Comparison of ENCODE assay signal across 9 mouse cellular contexts in genomic region chr4:44013391-44014070, GRCm38 (mm10). TPM values are rescaled to one million over a fixed set of nuclear protein-coding genes. Genes with fewer than 3 reads are reported as not detected.
DNase-seq lines count a peak whose midpoint lies in the region; ATAC-seq and TF ChIP-seq lines count a peak whose summit lies in the region.
"Had no signal": no experiment of that assay in that cellular context is flagged by ENCODE, and none has a peak within 500 bp of the region (broad histone marks: within the 10 kb centered on the region; RNA-seq: fewer than 3 reads in every experiment).

No protein-coding gene starts in this region.

- H3K9me3 ChIP-seq in heart, embryonic 10.5 days: no peaks in the 10 kb centered on the region
- H3K9me3 ChIP-seq in ES-Bruce4 (replicated peaks; ENCODE audit: control insufficient read depth, insufficient read depth, low read length, poor library complexity, severe bottlenecking): no peaks in the 10 kb centered on the region
- no peaks in the 10 kb centered on the region for H3K9me3 ChIP-seq in forebrain, embryonic 14.5 days (replicated peaks; ENCODE audit: control insufficient read depth, low read length)
- no peaks in the 10 kb centered on the region for H3K9me3 ChIP-seq in liver, embryonic 14.5 days (ENCODE audit: control insufficient read depth, low read length)

- peak; percentile 67 for DNase-seq in heart, embryonic 10.5 days (ENCODE audit: low spot score)
- no peak for DNase-seq in heart, adult 18-20 months
- DNase-seq in forebrain, embryonic 14.5 days (ENCODE audit: low spot score): no peak
- DNase-seq in liver, embryonic 14.5 days (ENCODE audit: low read depth in 3 of 3, low spot score in 3 of 3): no peak
- DNase-seq in ovary, adult 18-20 months (ENCODE audit: low spot score): no peak
- no peak for DNase-seq in MN1 (ENCODE audit: low spot score)
- no peak for DNase-seq in gastrocnemius, postnatal 14 days

- no peak for TF ChIP-seq EP300 in ES-Bruce4 (IDR thresholded peaks at IDR 0.05; ENCODE audit: insufficient read depth, low read depth, low read length)
- no peak for TF ChIP-seq EP300 in liver, embryonic 14.5 days (IDR thresholded peaks at IDR 0.05; ENCODE audit: low read depth)

- H3K36me3 ChIP-seq in heart, embryonic 10.5 days: peaks cover 20% of the 10 kb centered on the region
- peaks cover 27% of the 10 kb centered on the region for H3K36me3 ChIP-seq in ES-Bruce4 (ENCODE audit: control insufficient read depth, insufficient read depth, low read length, poor library complexity, severe bottlenecking)
- 0 out of 2 replicates have a peak, but pooled peaks cover under 1% of the 10 kb centered on the region for H3K36me3 ChIP-seq in forebrain, embryonic 14.5 days (ENCODE audit: control insufficient read depth, insufficient read depth, low read length)
- H3K36me3 ChIP-seq in liver, embryonic 14.5 days (replicated peaks; ENCODE audit: control insufficient read depth, insufficient read depth, low read depth): peaks cover 13% of the 10 kb centered on the region

- peak overlapping the region; percentile 92 for H3K9ac ChIP-seq in ES-Bruce4 (ENCODE audit: low read depth, poor library complexity, severe bottlenecking)
- H3K9ac ChIP-seq in forebrain, embryonic 14.5 days (ENCODE audit: low read length): peak overlapping the region; percentile 93
- H3K9ac ChIP-seq in liver, embryonic 14.5 days (replicated peaks): peak overlapping the region; percentile 86

- intact Hi-C loops in gastrocnemius, postnatal 14 days (cut with DNase I; ENCODE audit: low total_unique reads): no loop called here

- TF ChIP-seq CTCF in ES-Bruce4 (IDR thresholded peaks at IDR 0.05; ENCODE audit: low read depth, low read length): no peak
- TF ChIP-seq CTCF in liver, embryonic 14.5 days (IDR thresholded peaks at IDR 0.05; ENCODE audit: low read depth): no peak

- ATAC-seq in forebrain, embryonic 14.5 days: no peak
- no peak for ATAC-seq in liver, embryonic 14.5 days (ENCODE audit: insufficient read depth)

- H3K4me2 ChIP-seq in forebrain, embryonic 14.5 days (ENCODE audit: low read length): peak overlapping the region; percentile 98
- peak overlapping the region; percentile 97 for H3K4me2 ChIP-seq in liver, embryonic 14.5 days (ENCODE audit: low read depth)

- TF ChIP-seq POLR2A in ES-Bruce4 (IDR thresholded peaks at IDR 0.05; ENCODE audit: insufficient read depth, low read length): no peak

- peak overlapping the region; percentile 98 for H3K4me3 ChIP-seq in heart, embryonic 10.5 days
- peak overlapping the region; percentile 92 for H3K4me3 ChIP-seq in ES-Bruce4 (ENCODE audit: low read depth, low read length)
- peak overlapping the region; percentile 98 for H3K4me3 ChIP-seq in forebrain, embryonic 14.5 days (ENCODE audit: low read depth, low read length)
- peak overlapping the region; percentile 88 to 93 for H3K4me3 ChIP-seq in liver, embryonic 14.5 days (ENCODE audit: insufficient read depth in 1 of 2, low read depth in 2 of 2, low read length in 2 of 2)

- peak overlapping the region; percentile 91 for H3K27ac ChIP-seq in heart, embryonic 10.5 days
- H3K27ac ChIP-seq in ES-Bruce4 (ENCODE audit: insufficient read depth, low read length): no peak overlapping the region
- H3K27ac ChIP-seq in forebrain, embryonic 14.5 days (ENCODE audit: low read depth, low read length): no peak overlapping the region
- H3K27ac ChIP-seq in liver, embryonic 14.5 days: no peak overlapping the region

- no peaks in the 10 kb centered on the region for H3K27me3 ChIP-seq in heart, embryonic 10.5 days (ENCODE audit: insufficient read depth, poor library complexity, severe bottlenecking)
- H3K27me3 ChIP-seq in ES-Bruce4 (ENCODE audit: control insufficient read depth, insufficient read depth, low read length, poor library complexity, severe bottlenecking): no peaks in the 10 kb centered on the region
- H3K27me3 ChIP-seq in forebrain, embryonic 14.5 days (replicated peaks; ENCODE audit: control insufficient read depth, insufficient read depth, low read length): no peaks in the 10 kb centered on the region
- H3K27me3 ChIP-seq in liver, embryonic 14.5 days (ENCODE audit: control insufficient read depth, insufficient read depth, low read length): no peaks in the 10 kb centered on the region

- peaks cover 34% of the 10 kb centered on the region for H3K4me1 ChIP-seq in heart, embryonic 10.5 days
- H3K4me1 ChIP-seq in ES-Bruce4 (ENCODE audit: control insufficient read depth, insufficient read depth, low read length): peaks cover 2% of the 10 kb centered on the region
- peaks cover 14% of the 10 kb centered on the region for H3K4me1 ChIP-seq in forebrain, embryonic 14.5 days (ENCODE audit: control insufficient read depth, insufficient read depth, low read length)
- peaks cover 17 to 22% of the 10 kb centered on the region in 2 experiments for H3K4me1 ChIP-seq in liver, embryonic 14.5 days (replicated peaks; ENCODE audit: control insufficient read depth in 2 of 2, insufficient read depth in 2 of 2, low read length in 1 of 2)

- WGBS in heart, embryonic 10.5 days: 27% methylated on average over 11 of the region's 11 CpGs
- WGBS in forebrain, embryonic 14.5 days: 25% methylated on average over 11 of the region's 11 CpGs
- 17% methylated on average over 11 of the region's 11 CpGs for WGBS in liver, embryonic 14.5 days (ENCODE audit: insufficient replicate concordance)

RNA-seq across cellular contexts. Expression of gene Clta, which starts 9.3 kb away (rescaled TPM):
- polyA plus RNA-seq in heart, embryonic 10.5 days (2016; fragmentation: Nextera tagmentation; extraction: Ambion mirVana): 156 and 170 TPM in 2 replicates
- 10 to 100 TPM; 79.0 to 83.2 TPM for total RNA-seq in heart, adult 18-20 months (2021)
- polyA plus RNA-seq in ES-Bruce4 (2011; ENCODE audit: insufficient read depth, insufficient read length, low read depth, missing spikeins): 265 and 277 TPM in 2 replicates
- 303 and 306 TPM in 2 replicates for polyA plus RNA-seq in forebrain, embryonic 14.5 days (2014; fragmentation: Nextera tagmentation; extraction: Ambion mirVana)
- 114 and 173 TPM in 2 replicates for polyA plus RNA-seq in liver, embryonic 14.5 days (2012; rRNA removed)
- polyA plus RNA-seq in liver, embryonic 14.5 days (2014; fragmentation: Nextera tagmentation; extraction: Ambion mirVana): 121 and 128 TPM in 2 replicates
- 10 to 100 TPM; 65.7 to 75.0 TPM for total RNA-seq in gastrocnemius, postnatal 14 days (2021)

RNA-seq across cellular contexts. Expression of gene Ccin, which starts 30.2 kb away (rescaled TPM):
- polyA plus RNA-seq in heart, embryonic 10.5 days (2016; fragmentation: Nextera tagmentation; extraction: Ambion mirVana): not detected in 2 replicates
- not detected for total RNA-seq in heart, adult 18-20 months (2021)
- not detected in 2 replicates for polyA plus RNA-seq in ES-Bruce4 (2011; ENCODE audit: insufficient read depth, insufficient read length, low read depth, missing spikeins)
- not detected in 2 replicates for polyA plus RNA-seq in forebrain, embryonic 14.5 days (2014; fragmentation: Nextera tagmentation; extraction: Ambion mirVana)
- 0.02 TPM in 1 of 2 replicates, not detected in the other for polyA plus RNA-seq in liver, embryonic 14.5 days (2012; rRNA removed)
- not detected in 2 replicates for polyA plus RNA-seq in liver, embryonic 14.5 days (2014; fragmentation: Nextera tagmentation; extraction: Ambion mirVana)
- under 1 TPM in 1 of 2 experiments, not detected in 1; 0.14 TPM for total RNA-seq in gastrocnemius, postnatal 14 days (2021)
- polyA plus RNA-seq: inflammation-experienced regulatory T-cells, adult 6 months had no signal

RNA-seq across cellular contexts. Expression of gene Glipr2, which starts 56.3 kb away (rescaled TPM):
- 114 and 119 TPM in 2 replicates for polyA plus RNA-seq in heart, embryonic 10.5 days (2016; fragmentation: Nextera tagmentation; extraction: Ambion mirVana)
- total RNA-seq in heart, adult 18-20 months (2021): 1 to 10 TPM; 3.3 to 4.4 TPM
- 155 and 156 TPM in 2 replicates for polyA plus RNA-seq in ES-Bruce4 (2011; ENCODE audit: insufficient read depth, insufficient read length, low read depth, missing spikeins)
- 37.0 and 41.8 TPM in 2 replicates for polyA plus RNA-seq in forebrain, embryonic 14.5 days (2014; fragmentation: Nextera tagmentation; extraction: Ambion mirVana)
- polyA plus RNA-seq in liver, embryonic 14.5 days (2012; rRNA removed): 17.1 and 19.2 TPM in 2 replicates
- 46.6 and 48.8 TPM in 2 replicates for polyA plus RNA-seq in liver, embryonic 14.5 days (2014; fragmentation: Nextera tagmentation; extraction: Ambion mirVana)
- 10 to 100 TPM in 1 of 2 experiments, 1 to 10 TPM in 1; 6.8 to 10.2 TPM for total RNA-seq in gastrocnemius, postnatal 14 days (2021)
